Comparison of ENCODE assay signal across 10 mouse cellular contexts in genomic region chr12:102698089-102698684, GRCm38 (mm10). TPM values are rescaled to one million over a fixed set of nuclear protein-coding genes. Genes with fewer than 3 reads are reported as not detected.
A peak's percentile ranks its signal among the peaks of the same experiment; 100 is the strongest.
DNase-seq lines count a peak whose midpoint lies in the region; ATAC-seq lines count a peak whose summit lies in the region.
"Had no signal": no experiment of that assay in that cellular context is flagged by ENCODE, and none has a peak within 500 bp of the region (broad histone marks: within the 10 kb centered on the region; RNA-seq: fewer than 3 reads in every experiment).

No protein-coding gene starts in this region.

- no peak overlapping the region for H3K4me3 ChIP-seq in heart, embryonic 13.5 days

- no peaks in the 10 kb centered on the region; the same call in 1 of the 2 replicates for H3K27me3 ChIP-seq in heart, embryonic 13.5 days (replicated peaks)

- no peaks in the 10 kb centered on the region for H3K9me3 ChIP-seq in heart, embryonic 13.5 days

- no peaks in the 10 kb centered on the region for H3K36me3 ChIP-seq in heart, embryonic 13.5 days

- no peak for DNase-seq in heart, adult 8-10 months (ENCODE audit: low spot score)
- DNase-seq in brain, adult 2 months (ENCODE audit: low read depth, low spot score), result peak; percentile 61
- DNase-seq in induced T-regulatory cell, adult 2 months (ENCODE audit: low read depth), result peak; percentile 62
- peak; percentile 31 for DNase-seq in naive thymus-derived CD4-positive, alpha-beta T cell, adult 2 months (ENCODE audit: low read depth)
- DNase-seq in gastrocnemius, postnatal 25 days, result no peak
- no peak for DNase-seq in left cerebral cortex, adult 11 months (ENCODE audit: low spot score)

- H3K4me2 ChIP-seq in heart, embryonic 13.5 days, result no peak overlapping the region

- peaks cover 44% of the 10 kb centered on the region for H3K4me1 ChIP-seq in heart, embryonic 13.5 days

- WGBS in heart, embryonic 13.5 days, result 50% methylated on average over 1 of the region's 1 CpGs

- no peak for ATAC-seq in heart, embryonic 13.5 days (ENCODE audit: extremely low read depth, insufficient number of reproducible peaks, low FRiP score, low TSS enrichment)
- no peak for ATAC-seq in inflammation-experienced regulatory T-cells, adult 6 months

- no peak overlapping the region for H3K27ac ChIP-seq in heart, embryonic 13.5 days (replicated peaks)

- H3K9ac ChIP-seq in heart, embryonic 13.5 days, result peak overlapping the region; percentile 21; the same call in 1 of the 2 replicates

RNA-seq across cellular contexts. Expression of gene Itpk1, which starts 6.5 kb away (rescaled TPM):
- 4.3 and 6.4 TPM in 2 replicates for polyA plus RNA-seq in heart, embryonic 13.5 days (2015; fragmentation: Nextera tagmentation; extraction: Ambion mirVana)
- 1 to 10 TPM; 6.9 to 8.0 (median 7.6) TPM for total RNA-seq in heart, adult 8-10 months (2022)
- polyA plus RNA-seq in inflammation-experienced regulatory T-cells, adult 6 months (2017; shearing (Covaris generic)), result 10 to 100 TPM; 13.4 to 31.0 (median 14.1) TPM
- 1 to 10 TPM; 5.2 to 6.5 TPM for total RNA-seq in gastrocnemius, postnatal 25 days (2021)

RNA-seq across cellular contexts. Expression of gene Moap1, which starts 45.3 kb away (rescaled TPM):
- 17.9 and 18.3 TPM in 2 replicates for polyA plus RNA-seq in heart, embryonic 13.5 days (2015; fragmentation: Nextera tagmentation; extraction: Ambion mirVana)
- total RNA-seq in heart, adult 8-10 months (2022), result 1 to 10 TPM; 5.9 to 7.3 (median 6.6) TPM
- polyA plus RNA-seq in inflammation-experienced regulatory T-cells, adult 6 months (2017; shearing (Covaris generic)), result 1 to 10 TPM; 4.7 to 6.9 (median 6.2) TPM
- total RNA-seq in gastrocnemius, postnatal 25 days (2021), result 1 to 10 TPM; 3.7 to 4.6 TPM

RNA-seq across cellular contexts. Expression of gene Tmem251, which starts 45.4 kb away (rescaled TPM):
- polyA plus RNA-seq in heart, embryonic 13.5 days (2015; fragmentation: Nextera tagmentation; extraction: Ambion mirVana), result 6.8 and 7.5 TPM in 2 replicates
- 1 to 10 TPM; 3.5 to 4.7 (median 4.4) TPM for total RNA-seq in heart, adult 8-10 months (2022)
- 10 to 100 TPM in 1 of 3 experiments, 1 to 10 TPM in 2; 7.7 to 10.5 (median 9.7) TPM for polyA plus RNA-seq in inflammation-experienced regulatory T-cells, adult 6 months (2017; shearing (Covaris generic))
- 1 to 10 TPM; 1.8 to 2.9 TPM for total RNA-seq in gastrocnemius, postnatal 25 days (2021)

RNA-seq across cellular contexts. Expression of gene Gm28051, which starts 59.4 kb away (rescaled TPM):
- not detected in 2 replicates for polyA plus RNA-seq in heart, embryonic 13.5 days (2015; fragmentation: Nextera tagmentation; extraction: Ambion mirVana)
- total RNA-seq in heart, adult 8-10 months (2022), result not detected
- not detected for polyA plus RNA-seq in inflammation-experienced regulatory T-cells, adult 6 months (2017; shearing (Covaris generic))
- not detected for total RNA-seq in gastrocnemius, postnatal 25 days (2021)
- polyA plus RNA-seq: heart, postnatal 0 days; lung, embryonic 16.5 days had no signal

RNA-seq across cellular contexts. Expression of gene Gon7, which starts 59.4 kb away (rescaled TPM):
- polyA plus RNA-seq in heart, embryonic 13.5 days (2015; fragmentation: Nextera tagmentation; extraction: Ambion mirVana), result 20.7 and 26.6 TPM in 2 replicates
- total RNA-seq in heart, adult 8-10 months (2022), result 10 to 100 TPM in 3 of 4 experiments, 1 to 10 TPM in 1; 9.4 to 14.2 (median 10.9) TPM
- 10 to 100 TPM; 25.6 to 36.4 (median 26.0) TPM for polyA plus RNA-seq in inflammation-experienced regulatory T-cells, adult 6 months (2017; shearing (Covaris generic))
- total RNA-seq in gastrocnemius, postnatal 25 days (2021), result 10 to 100 TPM in 1 of 2 experiments, 1 to 10 TPM in 1; 6.5 to 10.1 TPM

Comparison
In these comparisons a context has a peak if more than half of its experiments do, and no peak if none do; other contexts are left out.
1. DNase-seq: peak in brain, adult 2 months (single experiment), induced T-regulatory cell, adult 2 months (single experiment) and naive thymus-derived CD4-positive, alpha-beta T cell, adult 2 months (single experiment); none in heart, adult 8-10 months (single experiment), gastrocnemius, postnatal 25 days (single experiment) and left cerebral cortex, adult 11 months (single experiment).